Mouse (Mus musculus): Measurements from ENCODE around the gene S100a1.

- TF ChIP-seq POLR2A (IDR thresholded peaks at IDR 0.05; ENCODE audit: borderline replicate concordance, insufficient read depth, low read length): no peak
- TF ChIP-seq CTCF (IDR thresholded peaks at IDR 0.05; ENCODE audit: borderline replicate concordance, insufficient read depth, low read depth, low read length): no peak
These were observed 5.8 kb downstream of the S100a1 start for GRCm38 (mm10) chr3:90508287-90508949.
